Mouse (Mus musculus): ENCODE results near the gene Vdac2.

Vdac2 gene

DNA sequence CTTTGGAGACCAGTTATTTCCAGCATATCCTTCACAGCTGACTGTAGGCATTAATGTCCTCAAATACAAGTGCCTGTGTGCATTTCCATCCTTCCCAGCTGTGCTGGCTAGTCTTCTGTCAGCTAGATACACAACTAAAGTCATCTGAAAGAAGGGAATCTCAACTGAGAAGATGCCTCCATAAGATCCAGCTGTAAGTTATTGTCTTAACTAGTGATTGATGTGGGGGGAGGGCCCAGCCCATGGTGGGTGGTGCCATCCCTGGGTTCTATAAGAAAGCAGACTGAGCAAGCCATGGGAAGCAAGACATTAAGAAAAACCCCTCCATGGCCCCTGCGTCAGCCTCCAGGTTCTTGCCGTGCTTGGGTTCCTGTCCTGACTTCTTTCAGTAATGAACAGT lies at the start of gene Vdac2:
TSS of gene Vdac2 (plus strand) at position 301 of the 400 bp plus-strand sequence.
- no peak for DNase-seq (ENCODE audit: low spot score in 2 of 2)

DNA sequence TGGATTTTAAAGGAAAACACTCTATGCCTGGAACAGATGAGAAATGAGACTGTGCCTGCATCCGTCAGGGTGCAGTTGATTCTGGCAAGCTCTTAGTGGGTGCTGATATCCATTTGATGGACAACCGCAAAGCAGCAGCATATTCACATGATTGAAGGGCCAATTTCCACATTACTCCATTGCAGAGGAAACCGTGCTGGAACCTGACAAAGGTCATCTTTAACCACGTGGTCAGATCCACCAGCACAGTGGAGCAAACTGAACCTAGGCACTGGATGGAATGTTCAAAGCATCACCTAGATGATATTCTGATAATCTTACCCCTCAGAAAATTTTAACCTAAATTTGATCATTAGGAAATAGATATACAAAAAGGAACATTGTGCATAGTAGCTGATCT lies 48.8 kb upstream of the Vdac2 start:
- no peak for DNase-seq (ENCODE audit: low spot score in 2 of 2)

DNA sequence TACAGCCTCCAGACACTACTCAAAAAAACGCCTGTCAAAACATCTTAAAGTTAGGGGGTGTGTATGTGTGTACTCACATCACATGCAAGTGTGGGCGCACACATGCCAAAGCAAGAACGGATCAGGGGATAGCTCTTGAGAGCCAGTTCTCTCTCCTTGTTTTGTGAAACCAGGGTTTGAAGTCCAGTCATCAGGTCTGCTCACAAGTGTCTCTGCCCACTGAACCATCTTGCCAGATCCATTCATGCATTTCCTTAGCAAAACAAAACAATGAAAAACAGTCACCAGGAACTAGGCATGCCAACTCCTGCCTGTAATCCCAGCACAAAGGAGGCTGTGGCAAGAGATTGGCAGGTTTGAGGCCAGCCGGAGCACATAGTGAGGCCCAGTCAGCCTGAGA lies 38.5 kb upstream of the Vdac2 start:
- DNase-seq (ENCODE audit: low spot score in 2 of 2): no peak

DNA sequence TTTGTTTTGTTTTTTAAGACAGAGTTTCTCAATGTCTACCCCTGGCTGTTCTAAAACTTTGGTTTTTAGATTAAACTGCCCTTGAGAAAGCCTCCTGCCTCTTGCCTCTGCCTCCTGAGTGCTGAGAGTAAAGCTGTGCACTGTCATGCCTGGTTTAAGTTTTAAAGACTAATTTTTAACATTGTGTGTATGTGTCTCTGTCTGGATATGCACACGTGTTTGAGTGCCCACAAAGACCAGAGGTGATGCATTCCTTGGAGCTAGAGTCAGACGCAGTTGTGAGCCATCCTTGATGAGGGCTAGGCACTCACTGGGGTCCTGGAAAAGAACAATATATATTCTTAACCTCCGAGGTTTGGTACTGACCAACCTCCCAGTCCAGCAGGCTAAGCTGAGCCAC lies 37.7 kb upstream of the Vdac2 start:
- no peak for DNase-seq (ENCODE audit: low spot score in 2 of 2)

DNA sequence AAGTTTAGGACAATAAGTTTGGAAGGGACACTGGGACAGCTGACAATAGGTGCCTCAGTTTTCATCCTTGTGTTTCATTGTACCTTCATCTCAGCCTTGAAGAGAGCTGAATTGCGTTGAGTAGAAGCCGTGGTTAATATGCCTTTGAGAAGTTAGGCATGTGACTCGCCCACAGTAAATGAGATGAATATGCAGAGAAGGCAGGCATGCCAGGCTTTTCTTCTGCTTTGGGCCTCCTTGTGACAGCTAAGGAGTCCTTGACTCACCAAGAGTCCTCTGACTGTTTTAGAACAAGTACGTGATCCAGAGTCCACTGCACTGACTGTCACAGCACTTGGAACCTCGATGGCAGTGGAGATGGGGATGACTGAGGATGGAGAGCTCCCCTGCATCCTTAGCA lies 36.9 kb upstream of the Vdac2 start:
- DNase-seq (ENCODE audit: low spot score in 2 of 2): peak in 1 of 2 experiments; percentile 55

DNA sequence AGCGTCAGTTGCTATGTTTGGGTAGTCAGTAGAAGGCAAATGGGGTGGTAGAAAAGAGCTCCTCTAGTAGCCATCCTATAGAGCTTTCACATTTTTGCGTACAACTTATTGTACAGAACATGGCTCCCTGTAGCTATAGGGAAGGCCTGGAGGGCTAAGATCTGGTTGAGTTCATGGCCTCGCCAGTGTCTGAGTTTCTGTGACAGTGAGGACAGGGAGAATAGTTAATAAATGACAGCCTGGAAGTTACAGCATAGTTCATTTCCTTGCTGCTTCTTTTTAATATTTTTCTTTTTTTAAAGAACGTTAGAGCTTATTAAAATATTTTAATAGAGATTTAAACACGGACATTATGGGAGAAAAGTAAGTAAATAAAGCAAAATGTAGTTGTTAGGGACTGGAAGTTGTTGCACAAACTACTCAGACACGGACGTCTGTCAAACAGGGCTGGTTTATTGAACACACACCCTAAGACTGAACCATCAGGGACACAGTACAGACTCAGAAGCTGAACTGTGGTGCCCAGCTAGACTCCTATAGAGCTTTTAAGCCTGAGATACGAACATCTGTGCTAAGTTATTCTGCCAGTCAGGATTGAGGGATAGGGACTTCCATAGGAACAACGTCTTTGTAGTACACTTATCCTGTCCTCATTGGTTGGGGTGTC lies 34.3 kb upstream of the Vdac2 start:
- DNase-seq (ENCODE audit: low spot score in 2 of 2): no peak

DNA sequence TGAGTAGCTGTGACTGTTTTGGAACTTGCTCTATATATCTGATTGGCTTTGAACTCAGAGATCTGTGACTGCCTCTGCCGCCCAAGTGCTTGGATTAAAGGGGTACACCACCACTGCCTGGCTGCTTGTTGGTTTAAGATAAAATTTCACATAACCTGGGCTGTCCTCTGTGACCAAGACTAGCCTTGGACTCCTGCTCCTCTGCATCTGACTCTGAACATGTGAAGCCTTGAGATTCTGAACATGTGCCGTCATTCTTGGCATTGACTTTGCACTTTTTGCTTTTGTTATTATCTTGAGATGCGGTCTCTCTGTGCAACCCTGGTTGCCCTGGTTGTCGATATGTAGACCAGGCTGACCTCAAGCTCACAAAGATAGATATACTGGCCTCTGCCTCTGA lies 33.3 kb upstream of the Vdac2 start:
- DNase-seq (ENCODE audit: low spot score in 2 of 2): no peak

DNA sequence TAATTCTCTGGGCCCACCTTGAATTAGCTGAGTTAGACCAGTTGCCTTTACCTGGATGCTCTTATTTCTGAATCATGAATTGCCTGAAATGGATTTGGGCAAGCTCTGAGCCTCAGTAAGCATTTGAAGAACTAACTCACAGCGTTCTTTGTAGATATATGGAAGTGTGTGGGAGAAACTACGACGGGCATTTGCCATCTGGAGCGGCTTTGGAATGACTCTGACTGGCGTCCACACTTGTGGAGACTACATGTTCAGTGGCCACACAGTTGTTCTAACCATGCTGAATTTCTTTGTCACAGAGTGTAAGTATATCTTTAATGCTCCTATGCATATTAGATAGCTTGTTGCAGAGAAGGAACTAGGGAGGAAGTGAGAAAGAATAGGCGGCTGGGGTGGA lies 32.8 kb upstream of the Vdac2 start:
- peak in 1 of 2 experiments; percentile 45 for DNase-seq (ENCODE audit: low spot score in 2 of 2)

DNA sequence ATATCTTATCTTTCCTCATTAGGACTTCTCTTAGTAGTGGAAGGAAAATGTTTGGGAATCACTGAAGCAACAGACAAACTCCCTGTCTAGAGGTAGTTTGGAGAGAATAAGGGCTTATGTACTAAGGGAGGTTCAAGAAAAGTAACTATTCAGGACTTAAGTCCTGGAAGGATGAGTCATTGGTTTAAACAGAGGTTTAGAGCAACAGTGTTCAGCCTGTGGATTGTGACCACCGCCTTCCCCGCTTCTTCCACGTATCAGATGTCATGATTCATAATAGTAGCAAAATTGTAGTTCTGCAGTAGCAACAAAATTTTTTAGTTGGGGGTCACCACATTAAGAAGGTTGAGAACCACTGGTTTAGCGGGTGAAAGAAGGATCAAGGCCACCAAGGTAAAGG lies 24.4 kb upstream of the Vdac2 start:
- DNase-seq (ENCODE audit: low spot score in 2 of 2): no peak

DNA sequence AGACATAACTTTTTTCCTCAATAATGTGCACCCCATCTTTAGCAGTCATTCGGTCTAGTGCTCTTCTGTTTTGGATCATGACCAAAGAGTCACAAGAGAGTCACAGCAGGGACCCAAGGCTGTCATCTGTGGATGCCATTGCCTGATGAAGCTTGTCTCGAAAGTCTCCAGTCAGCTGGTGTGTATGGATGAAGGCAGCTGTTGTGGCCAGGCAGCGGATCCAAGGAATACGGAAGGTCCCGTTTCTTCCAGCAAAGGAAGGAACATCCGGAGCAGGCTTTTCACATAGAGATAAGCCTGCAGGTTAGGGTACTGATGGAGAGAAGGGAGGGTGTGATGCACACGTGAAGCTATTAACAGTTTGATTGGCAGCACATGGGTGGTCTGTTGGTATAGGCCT lies 23.4 kb upstream of the Vdac2 start:
- DNase-seq (ENCODE audit: low spot score in 2 of 2): no peak

DNA sequence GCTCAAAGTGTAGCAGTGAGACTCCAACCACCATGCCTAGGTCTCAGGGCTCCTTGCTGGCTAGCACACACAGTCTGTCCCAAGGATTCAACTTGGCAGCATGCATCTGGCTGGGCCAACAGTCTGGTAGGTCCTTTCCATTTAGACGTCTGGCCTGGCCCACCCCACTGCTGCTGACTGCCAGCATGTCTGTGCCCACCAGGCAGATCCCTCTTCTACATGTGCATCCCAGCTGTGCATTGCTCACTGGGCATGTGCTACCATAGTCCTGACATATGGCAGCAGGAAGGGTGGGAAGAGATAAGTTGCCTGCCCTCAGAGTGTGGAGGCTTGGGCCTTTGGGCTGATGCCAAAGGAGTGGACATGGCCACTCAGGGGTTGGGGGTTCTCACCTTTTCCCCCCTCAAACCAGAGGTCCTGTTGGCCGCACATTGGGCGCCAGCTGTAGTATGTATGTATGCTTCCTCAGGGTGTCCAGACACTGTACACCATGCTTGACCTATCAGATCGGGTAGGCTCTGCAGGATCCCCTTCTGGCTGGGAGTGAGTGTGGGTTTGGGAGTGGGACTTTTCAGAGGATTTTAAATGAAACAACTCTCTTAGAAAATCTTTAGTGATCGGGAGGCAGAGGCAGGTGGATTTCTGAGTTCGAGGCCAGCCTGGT lies 22.4 kb upstream of the Vdac2 start:
- DNase-seq (ENCODE audit: low spot score in 2 of 2): no peak

DNA sequence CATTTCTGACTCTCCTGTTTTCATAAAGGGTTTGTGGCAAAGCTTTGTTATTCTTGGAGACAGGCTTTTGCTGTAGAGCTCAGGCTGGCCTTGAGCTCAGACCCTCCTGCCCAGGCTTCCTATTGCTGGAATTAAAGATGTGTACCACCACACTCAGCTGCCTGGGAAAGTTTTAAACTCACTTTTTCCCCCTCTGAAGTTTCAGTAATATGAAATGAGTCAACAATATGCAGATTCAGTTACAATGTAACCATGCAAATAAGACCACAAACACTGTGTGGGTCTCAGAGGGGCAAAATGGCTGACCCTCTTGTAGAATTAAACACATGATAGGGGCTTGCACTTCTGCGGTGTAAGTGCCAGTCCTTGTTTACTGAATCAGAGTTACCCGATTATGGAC lies 18.8 kb upstream of the Vdac2 start:
- DNase-seq (ENCODE audit: low spot score in 2 of 2): no peak

DNA sequence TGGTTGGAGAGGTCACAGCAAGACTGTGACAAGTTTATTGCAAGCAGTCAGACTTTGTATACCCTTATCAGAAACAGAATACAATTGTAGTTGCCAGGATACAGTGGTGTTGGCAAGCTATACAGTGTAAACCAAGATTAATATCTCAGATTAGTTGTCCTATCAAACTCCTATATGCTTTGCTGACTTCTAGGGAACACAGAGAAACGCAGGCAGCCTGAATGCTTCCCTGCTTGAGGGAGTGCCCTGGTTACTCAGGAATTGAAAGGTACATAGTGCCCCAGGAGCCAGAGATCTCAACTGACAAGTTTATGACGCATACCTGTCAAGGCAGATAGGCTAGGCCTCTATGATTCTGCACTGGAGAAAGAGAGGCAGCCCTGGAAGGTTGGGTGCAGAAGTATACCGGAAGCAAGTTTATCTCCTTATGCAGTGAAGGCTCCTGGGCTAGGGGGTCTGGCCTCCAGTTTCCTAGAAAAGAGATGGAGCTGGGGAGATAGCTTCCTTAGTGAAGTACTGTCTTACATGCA lies 18.3 kb upstream of the Vdac2 start:
- DNase-seq (ENCODE audit: low spot score in 2 of 2): no peak

DNA sequence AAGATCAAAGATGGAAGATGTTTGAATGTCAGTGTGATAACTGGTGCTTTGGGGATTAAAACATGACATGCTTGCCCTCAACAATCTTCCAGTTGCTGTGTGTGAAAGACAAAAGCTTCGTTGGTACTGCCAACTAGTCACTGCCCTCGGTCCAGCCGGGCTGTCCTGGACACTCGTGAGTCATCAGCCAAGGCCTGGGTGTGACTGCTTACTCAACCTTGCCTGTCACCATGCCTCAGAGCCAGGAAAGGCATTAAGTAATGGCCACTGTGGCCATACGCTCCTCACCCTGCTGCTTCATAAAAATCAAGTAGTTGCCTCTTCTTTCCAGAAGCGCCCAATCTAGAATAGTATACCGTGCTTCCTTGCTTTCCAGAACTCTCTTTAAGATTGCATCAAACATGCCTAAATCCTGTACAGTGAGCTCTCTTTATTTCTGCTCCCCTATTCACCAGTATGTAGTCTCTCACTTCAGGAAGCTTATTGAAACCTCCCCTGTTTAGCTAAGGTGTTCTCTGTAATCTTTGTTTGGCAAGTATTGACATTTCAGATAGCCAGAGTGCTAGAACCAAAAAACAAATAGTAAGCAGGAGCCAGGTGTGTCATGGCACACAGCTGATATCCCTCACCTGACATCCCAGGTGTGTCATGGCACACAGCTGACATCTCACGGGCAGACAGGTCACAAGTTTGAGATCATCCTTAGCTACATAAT lies 16.7 kb upstream of the Vdac2 start:
- no peak for DNase-seq (ENCODE audit: low spot score in 2 of 2)

DNA sequence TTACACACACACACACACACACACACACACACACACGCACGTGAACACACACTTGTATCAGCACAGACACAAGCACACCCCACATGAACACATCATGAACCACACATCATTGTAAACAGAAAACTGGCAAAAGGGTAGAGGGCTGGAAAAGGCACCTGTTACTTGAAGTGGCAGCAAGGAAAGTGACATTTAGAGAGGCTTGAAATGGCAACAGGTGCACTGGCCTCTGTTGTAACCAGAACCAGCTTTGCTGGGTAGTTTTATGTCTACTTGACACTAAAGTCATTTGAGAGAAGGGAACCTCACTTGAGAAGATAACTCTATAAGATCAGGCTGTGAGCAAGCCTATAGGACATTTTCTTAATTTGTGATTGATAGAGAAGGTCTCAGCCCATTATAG lies 15.6 kb upstream of the Vdac2 start:
- no peak for DNase-seq (ENCODE audit: low spot score in 2 of 2)

DNA sequence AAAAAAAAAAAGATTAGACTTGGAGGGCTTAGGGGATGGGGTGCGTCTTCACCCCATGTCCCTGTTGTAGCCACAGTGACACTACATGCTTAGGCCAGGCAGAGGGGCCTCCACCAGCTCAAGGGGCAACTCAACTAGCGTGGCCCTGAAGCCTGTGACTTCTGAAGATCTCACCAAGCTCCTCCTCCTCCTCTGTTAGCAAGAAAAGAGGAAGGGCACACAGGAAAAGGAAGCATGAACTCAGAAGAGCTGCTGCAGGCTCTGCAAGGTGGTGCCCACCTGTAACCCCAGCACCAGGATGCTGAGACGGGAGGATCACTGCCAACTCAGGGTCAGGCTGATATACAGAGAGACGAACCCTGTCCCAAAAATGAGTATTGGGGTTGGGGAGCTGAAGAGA lies 13.7 kb upstream of the Vdac2 start:
- DNase-seq (ENCODE audit: low spot score in 2 of 2): no peak

DNA sequence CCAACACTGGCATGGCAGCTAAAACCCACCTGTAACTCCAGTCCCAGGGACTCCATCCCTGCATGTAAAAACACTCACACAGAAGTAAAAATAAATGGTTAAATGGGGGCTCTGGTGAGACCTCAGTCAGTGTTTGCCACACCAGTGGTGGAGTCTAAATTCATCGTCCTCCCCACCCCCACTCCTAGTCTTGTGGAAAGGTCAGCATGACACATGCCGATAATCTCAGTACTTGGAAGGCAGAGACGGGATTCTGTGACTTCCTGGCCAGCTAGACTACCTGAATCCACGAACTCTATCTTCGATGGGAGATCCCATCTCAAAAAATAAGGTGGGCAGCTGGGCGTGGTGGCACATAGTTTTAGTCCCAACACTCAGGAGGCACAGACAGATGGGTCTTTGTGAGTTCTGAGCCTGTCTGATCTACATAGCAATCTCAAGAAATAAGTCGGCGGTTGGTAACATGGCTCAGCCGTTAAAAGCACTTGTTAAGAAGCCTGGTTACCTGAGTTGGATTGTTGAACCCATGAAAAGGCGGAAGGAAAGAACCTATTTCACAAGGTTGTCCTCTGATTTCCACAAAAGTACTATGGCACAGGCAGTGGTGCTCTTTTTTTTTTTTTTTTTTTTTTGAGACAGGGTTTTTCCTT lies 13.2 kb upstream of the Vdac2 start:
- no peak for DNase-seq (ENCODE audit: low spot score in 2 of 2)

DNA sequence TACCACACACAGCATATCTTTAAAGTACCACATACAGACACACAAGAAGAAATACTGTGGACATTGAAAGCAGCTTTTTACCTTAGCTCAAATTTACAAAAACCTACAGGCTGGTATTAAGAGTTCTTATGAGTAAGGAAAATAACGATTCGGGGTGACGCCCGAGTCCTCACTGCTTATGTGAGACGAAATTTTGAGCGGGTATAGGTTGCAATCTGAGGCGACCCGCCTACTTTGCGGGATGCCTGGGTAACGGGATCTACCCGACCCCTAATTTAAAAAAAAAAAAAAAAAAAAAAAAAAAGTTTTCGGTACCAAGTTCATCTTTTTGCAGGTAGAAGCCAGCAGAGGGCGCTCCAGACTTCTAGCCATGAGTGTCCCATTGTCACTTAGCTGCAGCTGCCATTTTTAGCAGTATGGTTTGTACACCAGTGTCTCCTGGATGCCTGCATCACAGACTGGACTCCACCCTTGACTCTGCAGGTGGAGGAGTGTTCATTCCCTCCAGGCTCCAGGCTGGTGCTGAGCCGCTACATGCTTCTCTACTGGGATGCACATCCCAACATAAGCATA lies 12.4 kb upstream of the Vdac2 start:
- peak in 1 of 2 experiments; percentile 55 for DNase-seq (ENCODE audit: low spot score in 2 of 2)

DNA sequence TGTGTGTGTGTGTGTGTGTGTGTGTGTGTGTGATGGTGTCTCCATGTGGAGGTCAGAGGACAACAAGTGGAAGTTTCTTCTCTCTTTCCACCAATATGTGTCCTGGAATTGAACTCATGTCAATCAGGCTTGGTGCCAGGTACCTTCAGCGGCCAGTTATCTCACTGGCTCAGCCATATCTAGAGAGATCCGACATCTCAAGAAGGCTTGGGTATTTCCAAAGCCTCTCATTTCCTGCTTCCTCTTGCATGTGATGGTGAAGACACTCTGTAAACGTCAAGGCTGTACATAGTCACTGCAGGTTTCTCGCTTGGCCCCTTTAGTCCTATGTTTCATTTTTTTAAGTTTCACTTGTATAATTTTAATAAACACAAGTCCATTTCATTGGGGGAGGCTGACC lies 11.8 kb upstream of the Vdac2 start:
- no peak for DNase-seq (ENCODE audit: low spot score in 2 of 2)

DNA sequence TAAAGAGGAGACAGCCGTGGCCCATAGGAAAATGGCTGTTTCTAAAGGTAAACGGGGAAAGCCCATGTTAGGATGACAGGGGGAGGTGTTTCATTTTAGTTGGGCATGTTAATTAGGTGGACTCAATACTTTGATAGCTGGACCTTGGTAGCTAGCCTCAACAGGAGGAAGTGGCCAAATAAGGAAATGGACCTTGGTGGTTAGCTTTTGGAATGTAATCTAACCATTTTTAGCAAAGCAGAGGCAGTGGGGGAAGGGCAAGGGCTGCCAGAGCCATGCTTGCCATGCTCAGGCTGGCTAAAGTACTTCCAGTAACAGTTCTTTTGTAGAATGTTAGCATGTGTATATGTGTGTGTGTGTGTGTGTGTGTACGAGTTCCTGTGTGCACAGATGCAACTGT lies 11.2 kb upstream of the Vdac2 start:
- no peak for DNase-seq (ENCODE audit: low spot score in 2 of 2)

DNA sequence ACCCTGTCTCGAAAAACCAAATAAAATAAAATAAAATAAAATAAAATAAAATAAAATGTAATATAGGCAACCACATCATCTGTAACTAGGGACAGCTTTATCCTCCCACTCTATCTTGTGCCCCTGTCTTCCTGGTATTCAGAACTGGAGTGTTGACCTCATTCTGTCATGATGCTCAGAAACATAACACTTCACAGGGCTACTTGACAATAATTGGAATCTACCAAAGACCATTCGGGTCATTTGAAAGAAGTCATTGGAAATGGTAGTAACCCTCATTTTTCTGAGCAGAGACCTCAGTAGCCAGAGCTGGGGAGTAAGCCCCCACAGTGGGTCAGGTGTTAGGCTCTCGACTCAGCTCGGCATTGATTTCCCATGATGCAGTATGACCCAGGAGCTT lies 10.4 kb upstream of the Vdac2 start:
- DNase-seq (ENCODE audit: low spot score in 2 of 2): no peak

DNA sequence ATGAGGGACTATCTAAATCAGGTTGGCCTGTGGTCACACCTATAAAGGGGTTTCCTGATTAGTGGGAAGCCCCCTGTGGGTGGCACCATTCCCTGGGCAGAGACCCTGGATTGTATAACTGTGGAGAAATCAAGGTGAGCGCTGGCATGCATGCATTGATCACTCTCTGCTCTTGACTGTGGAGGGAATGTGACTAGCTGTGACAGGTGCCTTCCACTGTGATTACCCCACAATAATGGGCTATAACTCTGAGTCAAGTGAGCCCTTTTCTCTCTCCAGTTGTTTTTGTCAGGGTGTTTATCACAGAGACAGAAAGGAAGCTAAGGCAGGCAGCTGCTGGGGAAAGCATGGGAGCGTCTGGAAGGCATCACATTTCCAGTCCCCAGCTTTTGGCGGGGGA lies 8.8 kb upstream of the Vdac2 start:
- no peak for DNase-seq (ENCODE audit: low spot score in 2 of 2)

Measured in right cerebral cortex, postnatal 10 days (tissue).